Mouse (Mus musculus): ENCODE measurements around the gene Mettl27.
A peak's percentile ranks its signal among the peaks of the same experiment; 100 is the strongest.
"Not testable (repeated sequence)": the region's sequence is repeated elsewhere in the genome, so short reads cannot be mapped to it uniquely, and the experiment has no call there.

Mettl27 gene

DNA sequence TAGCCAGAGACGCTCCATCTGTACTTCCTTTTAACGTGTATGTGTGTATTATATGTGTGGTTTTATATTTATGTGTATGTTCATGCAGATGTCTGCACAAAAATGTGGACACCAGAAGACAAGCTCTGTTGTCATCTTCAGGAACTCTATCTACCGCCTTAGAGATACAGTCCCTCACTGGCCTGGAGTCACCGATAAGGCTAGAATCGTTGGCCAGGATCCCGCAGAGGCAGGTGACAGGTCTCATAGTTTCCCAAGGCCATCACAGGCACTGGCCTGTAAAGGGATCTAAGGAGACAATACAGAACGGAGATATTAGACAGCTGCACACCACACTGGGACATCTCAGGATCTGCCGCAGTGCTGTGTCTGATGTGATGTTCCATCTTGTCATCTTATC, 11.1 kb upstream of the Mettl27 start:
- DNase-seq, result no peak

GRCm38 (mm10) chr5:134923141-134923540, 9.0 kb upstream of the Mettl27 start:
- no peak for DNase-seq

GRCm38 (mm10) chr5:134926726-134927125, 5.4 kb upstream of the Mettl27 start:
- DNase-seq, result no peak

DNA sequence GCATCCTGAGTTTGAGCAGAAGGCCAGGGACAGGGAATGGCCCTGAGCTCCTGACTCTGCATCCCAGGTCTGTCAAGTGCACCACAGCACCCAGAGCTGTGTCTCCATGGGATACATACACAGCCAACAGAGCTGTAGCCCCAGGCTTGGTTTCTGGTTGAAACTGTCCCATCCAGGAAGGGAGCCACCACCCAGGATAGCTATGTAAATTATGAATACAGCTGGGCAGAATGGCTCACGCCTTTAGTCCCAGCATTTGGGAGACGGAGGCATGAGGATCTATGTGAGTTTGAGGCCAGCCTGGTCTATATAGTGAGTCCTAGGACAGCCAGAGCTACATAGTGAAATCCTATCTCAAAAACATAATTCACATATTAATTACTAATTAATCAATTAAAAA, 2.2 kb upstream of the Mettl27 start:
- DNase-seq, result no peak

- peak; percentile 86 for DNase-seq
Measured at GRCm38 (mm10) chr5:134932903-134933276, 722 bp downstream of the Mettl27 start.

DNA sequence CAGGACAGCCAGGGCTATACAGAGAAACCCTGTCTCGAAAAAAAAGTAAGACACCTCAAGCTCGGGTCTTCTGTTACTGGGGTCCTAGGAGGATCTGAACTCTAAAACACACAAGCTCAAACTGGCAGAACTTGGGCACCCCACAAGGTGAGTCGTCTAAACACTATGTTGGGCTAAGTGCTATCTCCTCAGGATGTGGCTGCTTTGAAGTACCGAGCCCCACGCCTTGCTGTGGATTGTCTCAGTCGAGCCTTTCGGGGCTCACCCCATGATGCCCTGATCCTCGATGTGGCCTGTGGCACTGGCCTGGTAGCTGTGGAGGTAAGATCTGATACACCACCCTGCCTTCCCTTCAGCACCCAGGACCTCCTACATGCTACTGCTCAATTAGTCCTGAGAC, 1.1 kb downstream of the Mettl27 start:
- DNase-seq, result no peak

DNA sequence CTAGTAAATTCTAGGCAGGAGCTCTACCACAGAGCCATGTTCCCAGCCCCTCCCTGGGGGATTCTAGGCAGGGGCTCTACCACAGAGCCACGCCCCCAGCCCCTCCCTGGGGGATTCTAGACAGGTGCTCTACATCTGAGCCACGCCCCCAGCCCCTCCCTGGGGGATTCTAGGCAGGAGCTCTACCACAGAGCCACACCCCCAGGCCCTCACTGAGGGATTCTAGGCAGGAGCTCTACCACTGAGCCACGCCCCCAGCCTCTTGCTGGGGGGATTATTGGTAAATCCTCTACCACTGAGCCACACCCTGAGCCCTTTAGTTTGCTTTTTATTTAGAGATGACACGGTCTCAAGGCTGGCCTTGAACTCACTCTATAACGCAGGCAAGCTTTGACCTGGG, 1.5 kb downstream of the Mettl27 start:
- DNase-seq, result not testable (repeated sequence)

- no peak for DNase-seq
Measured at GRCm38 (mm10) chr5:134934666-134935065, 2.5 kb downstream of the Mettl27 start.

DNA sequence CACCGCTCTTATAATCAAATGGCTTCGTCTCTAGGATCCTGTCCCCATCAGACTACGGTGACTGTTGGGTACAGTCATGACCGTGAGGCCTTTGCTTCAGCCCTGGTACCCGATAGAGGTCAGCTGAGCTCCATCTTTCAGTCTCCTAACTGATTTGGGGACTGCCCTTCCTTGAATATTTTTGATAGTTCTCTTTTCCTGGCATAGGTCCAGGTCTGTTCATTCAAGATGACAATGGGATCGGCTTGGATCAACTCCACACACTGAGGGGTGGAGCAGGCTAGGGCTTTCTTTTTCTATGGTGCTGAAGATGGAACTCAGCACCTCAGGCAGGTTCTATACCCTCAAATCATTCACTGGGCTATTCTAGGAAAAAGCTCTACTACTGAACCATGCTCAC, 3.9 kb downstream of the Mettl27 start:
- DNase-seq, result peak; percentile 47

DNA sequence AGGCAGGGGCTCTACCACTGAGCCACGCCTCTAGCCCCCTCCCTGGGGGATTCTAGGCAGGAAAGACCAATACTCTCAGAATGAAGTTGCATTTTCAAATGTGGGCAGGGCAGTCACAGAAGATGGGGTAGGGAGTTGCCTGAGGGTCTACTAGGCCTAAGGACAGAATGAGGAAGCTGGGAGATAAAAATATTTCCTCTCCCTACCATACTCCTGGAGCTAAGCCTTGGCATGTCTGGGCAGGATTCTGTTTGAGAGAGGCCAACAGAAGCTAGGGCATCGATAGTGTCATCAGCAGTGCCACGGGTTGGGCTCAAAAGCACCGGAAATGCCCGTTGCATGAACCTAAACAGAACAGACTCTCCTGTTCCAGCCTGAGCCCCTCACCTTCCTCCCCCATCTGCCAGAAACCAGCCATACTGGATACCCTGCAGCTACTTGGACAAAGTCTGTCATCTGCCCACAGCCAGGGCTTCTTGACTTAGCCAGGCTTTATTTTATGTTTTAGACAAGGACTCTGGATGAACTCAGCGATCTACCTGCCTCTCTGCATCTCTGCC, 4.5 kb downstream of the Mettl27 start:
- DNase-seq, result no peak

GRCm38 (mm10) chr5:134939069-134939468, 6.9 kb downstream of the Mettl27 start:
- DNase-seq, result no peak

DNA sequence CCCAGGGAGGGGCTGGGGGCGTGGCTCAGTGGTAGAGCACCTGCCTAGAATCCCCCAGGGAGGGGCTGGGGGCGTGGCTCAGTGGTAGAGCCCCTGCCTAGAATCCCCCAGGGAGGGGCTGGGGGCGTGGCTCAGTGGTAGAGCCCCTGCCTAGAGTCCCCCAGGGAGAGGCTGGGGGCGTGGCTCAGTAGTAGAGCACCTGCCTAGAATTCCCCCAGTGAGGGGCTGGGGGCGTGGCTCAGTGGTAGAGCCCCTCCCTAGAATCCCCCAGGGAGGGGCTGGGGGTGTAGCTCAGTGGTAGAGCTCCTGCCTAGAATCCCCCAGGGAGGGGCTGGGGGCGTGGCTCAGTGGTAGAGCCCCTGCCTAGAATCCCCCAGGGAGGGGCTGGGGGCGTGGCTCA, 7.4 kb downstream of the Mettl27 start:
- not testable (repeated sequence) for DNase-seq

DNA sequence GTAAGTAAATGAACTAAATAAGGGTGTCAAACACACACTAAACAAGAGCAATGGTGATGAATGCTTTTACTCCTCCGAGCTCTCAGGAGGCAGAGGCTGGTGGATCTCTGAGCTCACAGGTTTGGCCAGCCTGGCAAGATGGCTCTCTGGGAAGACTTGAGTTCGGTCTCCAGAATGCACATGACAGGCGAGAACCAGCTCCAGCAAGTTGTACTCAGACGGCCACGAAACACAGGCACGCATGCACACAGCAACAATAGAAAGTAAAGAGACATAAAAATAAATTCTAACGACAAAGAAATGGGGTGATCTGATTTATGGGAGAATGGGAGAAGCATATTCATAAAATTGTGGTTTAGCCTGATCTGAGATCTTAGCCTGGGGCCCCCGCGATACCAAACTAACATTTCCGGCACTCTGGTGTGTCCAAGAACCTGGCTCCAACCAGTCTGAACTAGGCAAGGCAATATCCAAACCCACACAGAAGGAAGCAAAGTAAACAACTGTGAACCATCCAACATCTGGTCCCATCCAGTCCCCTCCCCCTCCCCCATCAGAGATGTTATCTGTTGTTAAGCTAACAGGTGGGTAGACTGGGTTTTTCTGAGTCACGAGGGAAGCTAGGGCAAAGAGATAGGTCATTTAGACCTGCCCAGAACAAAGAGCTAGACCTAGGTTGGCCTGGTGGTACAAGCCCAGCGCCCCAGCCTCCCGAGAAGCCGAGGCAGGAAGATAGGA, 9.5 kb downstream of the Mettl27 start:
- no peak for DNase-seq

GRCm38 (mm10) chr5:134942740-134943139, 10.6 kb downstream of the Mettl27 start:
- DNase-seq, result peak; percentile 57

DNA sequence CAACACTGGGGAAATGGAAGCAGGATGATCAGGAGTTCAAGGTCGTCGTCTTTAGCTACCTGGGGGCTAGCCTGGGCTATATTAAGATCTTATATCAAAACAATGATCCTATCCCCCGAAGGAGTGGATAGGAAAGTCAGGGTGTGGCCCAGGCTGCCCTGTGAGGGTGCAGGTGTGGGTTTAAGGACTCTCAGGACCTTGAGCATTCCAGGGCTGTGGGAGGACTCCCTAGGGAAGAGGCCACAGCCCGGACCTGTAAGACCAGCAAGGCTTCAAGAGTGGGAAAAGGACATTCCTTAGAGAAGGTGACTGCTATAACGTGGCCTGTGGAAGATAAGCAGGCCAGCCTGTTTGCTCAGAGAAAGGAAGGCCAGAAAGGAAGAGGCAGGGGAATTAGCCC, 12.0 kb downstream of the Mettl27 start:
- no peak for DNase-seq

DNA sequence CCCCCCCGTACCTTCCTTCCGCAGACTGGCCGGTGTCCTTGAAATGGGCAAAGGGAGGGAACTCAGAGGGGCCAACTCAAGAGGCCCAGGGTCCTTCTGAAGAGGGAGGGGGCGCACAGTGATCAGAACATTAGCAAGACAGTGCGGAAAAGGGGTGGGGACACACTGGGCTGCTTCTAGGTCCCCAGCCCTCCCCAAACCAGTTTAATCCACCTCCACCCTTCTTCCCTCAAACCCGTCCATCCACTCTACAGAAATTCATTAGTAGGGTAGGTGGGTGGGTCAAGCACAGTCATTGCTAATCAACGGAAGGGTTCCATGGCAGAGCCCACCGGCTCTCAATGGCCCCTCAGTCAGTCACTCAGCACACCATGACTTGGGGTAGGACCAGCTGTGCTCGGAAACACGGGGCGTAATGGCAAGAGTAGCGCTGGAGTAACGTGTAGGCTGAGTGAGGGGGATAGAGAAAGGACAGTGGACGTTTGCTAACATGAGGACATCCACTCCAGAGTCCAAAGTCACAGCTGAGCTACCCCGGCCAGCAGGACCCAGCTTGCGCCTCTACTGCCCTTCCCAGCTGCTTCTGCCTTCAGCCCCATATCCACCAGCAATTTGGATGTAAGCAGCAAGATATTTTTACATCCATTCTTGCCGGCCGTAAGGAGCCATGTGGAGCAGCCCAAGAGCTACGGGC, 13.2 kb downstream of the Mettl27 start:
- no peak for DNase-seq

- no peak for DNase-seq
Measured at GRCm38 (mm10) chr5:134946063-134946856, 14.1 kb downstream of the Mettl27 start.

DNA sequence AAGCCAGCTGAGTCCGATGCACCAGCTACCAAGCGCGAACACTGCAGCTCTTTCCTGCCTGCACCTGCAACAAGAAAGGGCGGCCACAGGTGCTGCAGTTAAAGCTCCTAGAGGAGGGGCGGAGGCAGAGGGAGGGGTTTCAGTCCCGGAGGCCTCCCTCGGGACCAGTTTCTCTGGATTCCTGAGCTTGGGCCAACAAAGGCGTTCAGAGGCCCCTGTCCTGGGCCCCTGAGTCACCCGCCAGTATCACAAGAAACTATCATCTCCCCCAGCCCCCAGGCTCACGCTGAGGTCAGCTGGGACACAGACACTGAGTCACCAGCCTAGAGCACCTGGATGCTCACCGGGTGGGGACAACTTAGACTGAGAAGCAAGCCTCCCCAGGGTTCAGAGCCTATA, 14.7 kb downstream of the Mettl27 start, which contains the start of gene Cldn4:
Gene Cldn4, minus strand, starts transcription at position 78 of the 399 bp plus-strand sequence.
- peak; percentile 74 for DNase-seq

GRCm38 (mm10) chr5:134947420-134948084, 15.4 kb downstream of the Mettl27 start:
- DNase-seq, result peak; percentile 67

DNA sequence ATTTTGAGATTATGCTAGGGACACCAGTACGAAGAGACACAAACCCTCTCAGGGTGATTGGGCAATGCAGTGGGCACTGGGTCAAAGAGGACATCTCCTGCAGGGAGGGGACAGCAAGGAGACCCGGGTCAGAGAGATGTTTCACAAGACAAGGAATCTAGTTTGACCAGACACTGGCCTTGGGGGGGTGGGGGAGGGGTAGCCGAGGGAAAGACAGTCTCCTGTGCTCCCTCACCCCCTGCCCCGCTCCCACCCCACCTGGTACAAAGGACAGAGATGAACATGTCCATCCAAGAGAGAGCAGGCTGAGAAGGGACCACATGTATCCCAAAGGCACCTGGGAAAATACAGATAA, 15.9 kb downstream of the Mettl27 start:
- no peak for DNase-seq

- peak; percentile 86 for DNase-seq
Measured at GRCm38 (mm10) chr5:134951053-134951884, 19.1 kb downstream of the Mettl27 start.

DNA sequence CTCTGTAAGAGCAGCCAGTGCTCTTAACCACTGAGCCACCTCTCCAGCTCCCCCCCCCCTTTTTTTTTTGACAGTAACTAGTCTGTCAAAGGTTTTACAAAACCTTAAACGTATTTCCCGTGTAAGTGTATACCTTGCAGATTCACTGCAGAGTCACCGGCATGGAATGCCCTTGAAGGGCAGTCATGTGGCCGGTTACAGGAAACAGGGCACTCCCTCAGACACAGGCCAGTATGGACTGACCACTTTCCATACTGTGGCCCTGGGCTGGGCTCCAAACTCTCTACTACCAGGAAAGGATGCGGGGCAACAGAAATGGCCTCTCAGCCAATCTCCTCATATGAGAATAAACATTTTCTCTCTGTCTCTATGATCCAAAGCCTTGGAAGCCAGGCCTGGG, 23.3 kb downstream of the Mettl27 start:
- DNase-seq, result no peak

All from lung, postnatal 10 days (tissue).